Mouse (Mus musculus): ENCODE results near the gene Rhox9.
"Not testable (repeated sequence)": the region's sequence is repeated elsewhere in the genome, so short reads cannot be mapped to it uniquely, and the experiment has no call there.

The Rhox9 gene

GRCm38 (mm10) chrX:37901670-37902069 is at the start of gene Rhox9:
TSS of gene Rhox9 (minus strand) at chrX:37901770.
- DNase-seq = not testable (repeated sequence)

DNA sequence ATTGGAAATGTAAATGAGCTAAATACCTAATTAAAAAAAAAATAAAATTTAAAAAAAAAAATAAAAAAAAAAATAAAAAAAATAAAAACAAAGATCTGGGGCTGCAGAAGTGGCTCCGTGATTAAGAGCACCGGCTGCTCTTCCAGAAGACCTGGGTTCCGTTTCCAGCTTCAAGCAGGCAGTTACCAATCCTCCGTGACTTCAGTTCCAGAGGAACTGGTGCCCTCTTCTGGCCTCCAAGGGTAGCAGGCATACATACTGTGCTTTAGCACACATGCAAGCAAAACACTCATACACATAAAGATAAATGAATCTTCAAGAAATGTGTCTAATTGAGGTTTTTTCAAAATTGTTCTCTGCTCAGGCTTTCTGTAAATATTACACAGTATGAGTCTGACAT is 14.7 kb upstream of the Rhox9 start:
- no peak for DNase-seq

DNA sequence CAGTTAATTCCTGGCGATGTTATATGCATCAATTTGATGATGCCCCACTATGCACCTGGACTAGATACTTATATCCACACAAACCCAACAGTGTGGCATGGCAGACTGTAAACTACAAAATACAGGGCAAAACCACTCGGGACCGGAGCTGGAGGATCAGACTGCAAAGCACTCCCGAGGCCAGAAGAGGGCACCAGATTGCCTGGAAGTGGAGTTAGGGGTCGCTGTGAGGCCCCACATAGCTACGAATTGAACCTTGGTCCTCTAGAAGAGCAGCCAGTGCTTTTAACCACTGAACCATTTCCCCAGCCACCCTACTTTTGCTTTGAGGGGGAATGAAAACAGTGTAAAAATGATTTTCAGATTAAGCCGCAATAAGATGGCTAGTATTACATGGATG is 7.0 kb upstream of the Rhox9 start:
- no peak for DNase-seq

- DNase-seq = no peak
Observed at GRCm38 (mm10) chrX:37903727-37904126, 2.2 kb upstream of the Rhox9 start.

DNA sequence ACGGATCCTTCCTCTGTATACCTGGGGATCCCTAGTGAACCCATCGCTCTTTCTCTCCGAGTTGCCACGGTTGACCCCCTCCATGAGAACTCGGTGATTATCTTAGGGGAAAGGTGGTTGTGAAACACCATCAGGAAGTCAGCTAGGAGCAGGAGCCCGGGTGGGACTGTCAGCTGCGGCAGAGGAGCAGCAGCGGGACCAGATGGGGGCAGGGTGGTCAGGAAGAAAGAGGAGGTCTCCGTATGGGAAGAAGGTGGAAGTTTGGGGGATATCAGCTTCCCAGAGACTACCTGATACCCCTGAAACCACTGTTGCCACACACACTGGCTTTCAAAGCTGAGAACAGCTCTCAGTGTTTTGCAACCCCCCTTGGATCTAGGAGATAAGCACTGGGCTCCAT is 4.4 kb downstream of the Rhox9 start, which contains the start of gene Rhox7b:
Gene Rhox7b (minus strand): TSS at position 101 of the 400 bp plus-strand sequence.
- not testable (repeated sequence) for DNase-seq

DNA sequence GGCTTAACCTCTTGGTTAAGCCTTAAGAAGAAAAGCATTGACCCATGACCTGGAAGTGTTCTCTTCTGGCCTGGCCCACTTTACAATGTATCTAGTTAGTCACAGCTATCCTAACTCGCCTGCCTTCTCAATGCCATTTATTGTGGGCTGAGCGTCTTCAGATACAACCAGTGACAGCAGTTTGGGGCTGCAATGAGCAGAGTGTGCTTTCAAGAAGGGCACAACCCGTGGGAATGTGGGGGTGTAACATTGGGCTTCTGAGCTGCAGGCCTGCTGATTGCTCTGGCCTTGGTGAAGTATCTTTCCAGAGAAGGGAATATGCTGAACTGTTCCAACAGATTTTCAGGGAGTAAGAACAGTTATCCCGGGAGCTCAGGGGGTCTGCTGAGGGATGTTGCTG is 22.7 kb downstream of the Rhox9 start, which contains the start of gene Rhox8:
Gene Rhox8 (minus strand): TSS at position 101 of the 400 bp plus-strand sequence.
- DNase-seq = no peak

DNA sequence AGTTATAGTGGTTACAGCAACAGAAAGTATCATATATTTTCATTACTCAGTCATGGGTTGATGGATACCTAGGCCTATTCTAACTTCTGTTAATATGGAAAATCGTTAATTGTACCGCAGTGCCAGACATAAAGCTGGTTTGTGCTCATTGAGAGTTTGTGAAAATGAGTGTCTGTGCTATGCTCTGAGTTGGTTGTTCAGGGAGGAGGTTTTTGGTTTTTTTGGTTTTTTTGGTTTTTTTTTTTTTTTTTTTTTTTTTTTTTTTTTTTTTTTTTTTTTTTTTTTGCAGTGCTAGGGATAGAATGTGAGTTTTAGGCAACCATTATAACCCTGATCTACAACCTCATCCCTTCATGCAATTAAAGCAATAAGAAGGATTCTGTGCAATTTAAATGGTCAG is 29.9 kb downstream of the Rhox9 start:
- DNase-seq = no peak

All from lung, postnatal 4 days (tissue).